Mouse (Mus musculus) kidney, embryonic 15.5 days (tissue): ENCODE results near the gene Eif5. TPM values are rescaled to one million over a fixed set of nuclear protein-coding genes. Genes with fewer than 3 reads are reported as not detected.

Source experiments
- ATAC-seq: fragments of 200-750 bp; cut with Nextera tagmentation; replicated peaks from 2 replicates; pipeline ENCODE4 v1.8.0; 2017; ENCODE audit warnings: moderate TSS enrichment; ENCODE audit not compliant: low FRiP score
- H3K27ac ChIP-seq: fragments of 300-500 bp; sonication (generic); 2 replicates; pipeline ENCODE4 v1.5.1; 2015; ENCODE audit warnings: mild to moderate bottlenecking, inconsistent platforms
- H3K27me3 ChIP-seq: fragments of 300-500 bp; sonication (generic); 2 replicates; pipeline ENCODE4 v1.6.1; 2015; ENCODE audit warnings: inconsistent platforms
- H3K36me3 ChIP-seq: fragments of 300-500 bp; sonication (generic); 2 replicates; pipeline ENCODE4 v1.6.1; 2015; ENCODE audit warnings: inconsistent platforms
- H3K4me1 ChIP-seq: fragments of 300-500 bp; sonication (generic); 2 replicates; pipeline ENCODE4 v1.6.1; 2015; ENCODE audit warnings: inconsistent platforms
- H3K4me2 ChIP-seq: fragments of 300-500 bp; sonication (generic); 2 replicates; pipeline ENCODE4 v1.6.1; 2015; ENCODE audit warnings: moderate library complexity, mild to moderate bottlenecking, inconsistent platforms
- H3K4me3 ChIP-seq: fragments of 300-500 bp; sonication (generic); replicated peaks from 2 replicates; pipeline ENCODE4 v1.5.1; 2015; ENCODE audit warnings: mild to moderate bottlenecking, inconsistent platforms
- H3K9ac ChIP-seq: fragments of 300-500 bp; sonication (generic); 2 replicates; pipeline ENCODE4 v1.6.1; 2015; ENCODE audit warnings: mild to moderate bottlenecking, inconsistent platforms
- H3K9me3 ChIP-seq: fragments of 300-500 bp; sonication (generic); replicated peaks from 2 replicates; pipeline ENCODE4 v1.6.1; 2016; ENCODE audit warnings: inconsistent platforms
- WGBS: fragments of 180-500 bp; shearing (Covaris S2); methylation state at CpG from one replicate; pipeline ENCODE4 v1.1.7; 2015; ENCODE audit warnings: mixed read lengths; 5-methylcytosine and 5-hydroxymethylcytosine counted together
- polyA plus RNA-seq: library from polyadenylated mRNA; unstranded; fragments of >200 nt; fragmentation: Nextera tagmentation; extraction: Ambion mirVana; gene quantifications from 2 replicates; pipeline ENCODE4 v1.2.1, GENCODE M21; 2015

Eif5 gene
- polyA plus RNA-seq, 1 experiment from 2014 or later: 577 TPM

DNA sequence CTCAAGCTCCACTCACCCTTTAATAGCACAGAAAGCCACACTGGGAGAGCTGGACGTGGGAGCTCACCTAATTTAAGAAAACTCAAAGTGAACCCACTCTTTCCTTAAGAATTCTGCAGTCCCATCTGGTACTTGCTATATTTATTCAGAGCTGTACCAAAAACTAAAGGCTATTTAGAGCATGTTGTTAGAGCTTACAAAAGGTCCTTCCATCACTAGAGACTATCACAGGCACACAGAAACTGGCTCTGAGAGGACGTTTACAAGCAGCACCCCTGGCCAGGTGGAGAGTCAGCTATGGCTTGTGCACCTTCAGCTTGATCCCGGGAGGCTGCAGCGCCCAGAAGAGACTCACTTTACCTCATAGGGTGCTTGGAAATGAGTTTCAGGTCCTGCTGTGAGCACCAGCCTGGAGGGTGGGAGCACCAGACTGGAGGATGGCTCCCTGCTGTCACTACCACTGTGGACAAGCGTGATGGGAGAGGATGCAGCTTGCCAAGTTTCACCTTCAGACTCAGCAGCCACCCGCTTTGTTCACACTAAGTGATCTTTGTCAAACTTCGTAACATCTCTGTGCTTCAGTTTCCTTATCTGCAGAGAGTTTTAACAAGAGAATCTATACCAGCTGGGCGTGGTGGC is 10.1 kb upstream of the Eif5 start:
- ATAC-seq: no peak
- Histone ChIP-seq H3K9me3 (no peaks in the 10 kb centered on the region), H3K4me1 (peaks cover 2% of the 10 kb centered on the region), H3K27me3 (peaks cover 10% of the 10 kb centered on the region; the same call in 1 of the 2 replicates), H3K27ac (no peak overlapping the region), H3K36me3 (no peaks in the 10 kb centered on the region), H3K9ac (no peak overlapping the region), H3K4me2 (no peak overlapping the region), H3K4me3 (no peak overlapping the region)
- WGBS: 65% methylated on average over 8 of the region's 8 CpGs

DNA sequence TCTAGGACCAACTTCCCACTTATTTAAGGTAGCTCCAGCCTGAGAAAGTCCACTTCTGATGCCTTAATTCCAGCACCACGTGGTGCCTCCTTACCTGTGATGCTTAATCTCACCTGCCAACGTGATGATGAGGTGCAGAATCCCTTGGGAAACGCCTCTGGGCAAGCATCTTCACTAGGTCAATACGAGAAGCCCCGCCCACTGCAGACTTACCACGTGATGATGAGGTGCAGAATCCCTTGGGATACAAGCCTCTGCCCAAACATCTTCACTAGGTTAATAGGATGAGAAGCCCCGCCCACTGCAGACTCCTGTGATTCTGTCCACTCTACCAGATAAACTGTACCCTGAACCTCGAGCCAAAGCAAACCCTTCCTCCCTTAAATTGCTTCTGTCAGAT is 8.6 kb upstream of the Eif5 start:
- peaks cover 10% of the 10 kb centered on the region; the same call in 1 of the 2 replicates for H3K27me3 ChIP-seq
- no peak overlapping the region for H3K27ac ChIP-seq
- no peak overlapping the region for H3K4me3 ChIP-seq
- H3K36me3 ChIP-seq: no peaks in the 10 kb centered on the region
- H3K9ac ChIP-seq: no peak overlapping the region
- 18% methylated on average over 8 of the region's 8 CpGs for WGBS
- ATAC-seq: no peak
- no peaks in the 10 kb centered on the region for H3K9me3 ChIP-seq
- H3K4me1 ChIP-seq: peaks cover 10% of the 10 kb centered on the region
- H3K4me2 ChIP-seq: no peak overlapping the region

DNA sequence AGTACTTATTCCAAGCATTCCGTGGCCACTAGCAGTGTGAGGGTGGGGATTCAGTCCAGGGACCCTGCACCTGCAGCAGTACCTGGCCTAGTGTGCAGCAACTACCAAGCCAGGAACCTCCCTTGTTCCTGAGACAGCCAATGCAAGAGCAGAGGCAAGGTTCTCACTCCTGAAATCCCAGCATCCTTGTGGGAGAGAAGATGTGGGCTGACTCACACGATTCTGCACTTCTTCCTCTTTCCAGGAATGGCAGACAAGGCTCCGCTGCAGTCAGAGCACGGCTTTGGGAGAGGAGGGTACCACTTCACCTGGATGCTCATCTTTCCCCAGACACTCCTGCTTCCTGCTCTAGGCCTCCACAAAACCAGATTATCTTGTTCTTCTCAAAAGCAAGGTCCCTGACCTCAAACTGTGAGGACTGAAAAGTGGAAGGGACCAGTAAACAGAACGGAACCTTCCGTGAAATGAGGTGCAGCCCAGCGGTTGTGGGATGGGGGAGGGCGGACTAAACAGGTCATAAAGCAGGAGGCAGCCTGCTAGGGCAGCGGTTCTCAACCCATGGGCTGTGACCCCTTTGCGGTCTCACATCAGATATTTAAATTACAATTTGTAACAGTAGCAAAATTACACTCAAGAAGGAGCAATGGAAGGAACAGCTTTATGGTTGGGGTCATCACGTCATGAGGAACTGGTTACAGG is 4.6 kb upstream of the Eif5 start:
- H3K9ac ChIP-seq: no peak overlapping the region
- ATAC-seq: no peak
- no peaks in the 10 kb centered on the region for H3K36me3 ChIP-seq
- no peak overlapping the region for H3K4me3 ChIP-seq
- H3K27ac ChIP-seq: 0 out of 2 replicates have a peak overlapping the region, but pooled peaks have one; percentile 37
- no peak overlapping the region for H3K4me2 ChIP-seq
- WGBS: 39% methylated on average over 11 of the region's 11 CpGs
- peaks cover 24% of the 10 kb centered on the region for H3K4me1 ChIP-seq
- H3K27me3 ChIP-seq: 0 out of 2 replicates have a peak, but pooled peaks cover 4% of the 10 kb centered on the region
- H3K9me3 ChIP-seq: no peaks in the 10 kb centered on the region

DNA sequence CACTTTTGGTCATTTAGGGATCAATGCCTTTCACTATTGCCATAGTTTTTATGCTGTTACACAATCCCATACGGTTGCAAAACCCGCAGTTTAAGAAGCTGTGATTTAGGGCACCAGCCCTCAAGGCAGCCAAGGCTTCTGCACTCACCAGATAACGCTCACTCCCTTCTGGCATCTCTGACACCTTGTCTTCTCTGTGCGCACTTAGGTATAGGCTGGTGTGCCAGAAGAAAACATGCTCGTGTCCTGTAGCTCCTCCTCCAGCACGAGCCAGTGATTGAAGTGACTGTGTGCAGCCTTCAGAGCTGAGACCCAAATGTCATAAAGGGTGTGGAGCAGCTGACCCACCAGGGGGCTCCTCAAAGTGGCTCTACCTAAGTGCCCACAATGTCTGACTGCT is 2.5 kb upstream of the Eif5 start:
- peaks cover 36% of the 10 kb centered on the region for H3K4me1 ChIP-seq
- H3K27me3 ChIP-seq: 0 out of 2 replicates have a peak, but pooled peaks cover 4% of the 10 kb centered on the region
- no peak overlapping the region for H3K4me2 ChIP-seq
- no peak for ATAC-seq
- H3K9ac ChIP-seq: no peak overlapping the region
- whole genome bisulfite sequencing: 44% methylated on average over 6 of the region's 6 CpGs
- H3K9me3 ChIP-seq: no peaks in the 10 kb centered on the region
- no peak overlapping the region for H3K4me3 ChIP-seq
- no peak overlapping the region for H3K27ac ChIP-seq
- H3K36me3 ChIP-seq: peaks cover 11% of the 10 kb centered on the region

DNA sequence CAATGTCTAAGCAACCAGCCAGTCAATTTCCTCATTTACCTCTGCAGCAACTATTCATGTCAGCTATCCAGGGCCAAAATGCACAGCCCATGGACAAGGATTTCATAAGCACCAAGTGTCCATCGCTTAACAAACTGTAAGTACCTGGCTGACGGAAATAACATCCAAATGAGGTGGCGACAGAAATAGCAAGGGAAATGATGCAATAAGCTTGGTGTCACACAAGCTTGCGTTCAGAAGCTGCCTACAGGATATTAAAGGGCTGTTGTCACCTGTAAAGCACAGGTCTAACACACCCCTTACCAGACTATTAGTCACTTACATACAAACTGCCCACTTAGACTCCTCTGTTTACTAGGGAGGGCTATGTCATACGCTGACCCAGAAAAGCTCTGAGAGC is 2.1 kb upstream of the Eif5 start:
- WGBS: 77% methylated on average over 5 of the region's 5 CpGs
- peaks cover 16% of the 10 kb centered on the region for H3K36me3 ChIP-seq
- H3K27me3 ChIP-seq: 0 out of 2 replicates have a peak, but pooled peaks cover 4% of the 10 kb centered on the region
- H3K4me3 ChIP-seq: no peak overlapping the region
- H3K4me2 ChIP-seq: no peak overlapping the region
- H3K27ac ChIP-seq: no peak overlapping the region
- H3K9me3 ChIP-seq: no peaks in the 10 kb centered on the region
- ATAC-seq: no peak
- H3K9ac ChIP-seq: no peak overlapping the region
- H3K4me1 ChIP-seq: peaks cover 39% of the 10 kb centered on the region

DNA sequence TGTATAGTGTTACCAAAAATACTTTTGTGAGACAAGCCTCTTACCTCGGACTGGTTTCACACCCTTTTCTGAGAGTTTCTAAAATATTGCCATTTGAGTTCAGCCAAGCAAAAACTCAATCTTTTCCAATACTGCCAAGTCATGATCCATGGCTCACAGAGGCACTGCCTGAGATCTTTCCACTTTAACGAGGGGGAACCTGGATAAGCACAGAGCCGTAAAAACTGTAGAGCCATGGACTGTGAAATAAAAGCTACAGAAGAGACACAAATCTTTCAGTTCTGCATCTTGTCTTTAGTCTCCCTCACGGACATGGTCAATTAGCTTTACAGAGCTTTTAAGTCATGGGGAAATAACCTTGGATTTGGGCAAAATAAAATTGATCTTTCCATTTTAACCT is 1.1 kb upstream of the Eif5 start:
- H3K4me3 ChIP-seq: peak overlapping the region; percentile 51
- H3K36me3 ChIP-seq: peaks cover 25% of the 10 kb centered on the region
- H3K4me1 ChIP-seq: peaks cover 45% of the 10 kb centered on the region
- H3K9ac ChIP-seq: peak overlapping the region; percentile 96
- no peak for ATAC-seq
- H3K27me3 ChIP-seq: no peaks in the 10 kb centered on the region
- WGBS: 17% methylated on average over 4 of the region's 4 CpGs
- H3K9me3 ChIP-seq: no peaks in the 10 kb centered on the region
- H3K4me2 ChIP-seq: peak overlapping the region; percentile 70
- peak overlapping the region; percentile 91 for H3K27ac ChIP-seq

DNA sequence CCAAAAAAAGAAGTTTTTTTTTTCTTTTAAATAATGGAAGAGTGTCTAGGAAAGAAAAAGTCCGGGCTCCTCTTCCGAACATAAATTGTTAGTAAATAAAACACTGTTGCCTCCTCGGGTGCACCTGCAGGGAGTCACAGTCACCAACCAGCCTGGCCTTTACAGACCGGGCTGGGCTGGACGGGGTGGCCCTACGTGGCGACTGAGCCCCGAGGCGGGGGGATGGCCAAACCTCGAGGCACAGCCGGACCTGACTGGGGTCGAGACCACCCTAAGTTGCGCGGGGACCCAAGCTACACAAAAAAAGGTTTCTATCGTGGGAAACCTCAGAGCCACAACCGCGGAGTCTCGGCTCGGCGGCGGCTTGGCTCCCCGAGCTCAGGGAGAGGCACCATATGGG is 475 bp upstream of the Eif5 start:
- H3K27me3 ChIP-seq: no peaks in the 10 kb centered on the region
- H3K36me3 ChIP-seq: peaks cover 31% of the 10 kb centered on the region
- peak overlapping the region; percentile 91 for H3K27ac ChIP-seq
- H3K9me3 ChIP-seq: no peaks in the 10 kb centered on the region
- WGBS: under 1% methylated on average over 22 of the region's 22 CpGs
- H3K4me1 ChIP-seq: peaks cover 45% of the 10 kb centered on the region
- H3K9ac ChIP-seq: peak overlapping the region; percentile 96
- peak overlapping the region; percentile 51 for H3K4me3 ChIP-seq
- peak; percentile 38 for ATAC-seq
- H3K4me2 ChIP-seq: peak overlapping the region; percentile 70

DNA sequence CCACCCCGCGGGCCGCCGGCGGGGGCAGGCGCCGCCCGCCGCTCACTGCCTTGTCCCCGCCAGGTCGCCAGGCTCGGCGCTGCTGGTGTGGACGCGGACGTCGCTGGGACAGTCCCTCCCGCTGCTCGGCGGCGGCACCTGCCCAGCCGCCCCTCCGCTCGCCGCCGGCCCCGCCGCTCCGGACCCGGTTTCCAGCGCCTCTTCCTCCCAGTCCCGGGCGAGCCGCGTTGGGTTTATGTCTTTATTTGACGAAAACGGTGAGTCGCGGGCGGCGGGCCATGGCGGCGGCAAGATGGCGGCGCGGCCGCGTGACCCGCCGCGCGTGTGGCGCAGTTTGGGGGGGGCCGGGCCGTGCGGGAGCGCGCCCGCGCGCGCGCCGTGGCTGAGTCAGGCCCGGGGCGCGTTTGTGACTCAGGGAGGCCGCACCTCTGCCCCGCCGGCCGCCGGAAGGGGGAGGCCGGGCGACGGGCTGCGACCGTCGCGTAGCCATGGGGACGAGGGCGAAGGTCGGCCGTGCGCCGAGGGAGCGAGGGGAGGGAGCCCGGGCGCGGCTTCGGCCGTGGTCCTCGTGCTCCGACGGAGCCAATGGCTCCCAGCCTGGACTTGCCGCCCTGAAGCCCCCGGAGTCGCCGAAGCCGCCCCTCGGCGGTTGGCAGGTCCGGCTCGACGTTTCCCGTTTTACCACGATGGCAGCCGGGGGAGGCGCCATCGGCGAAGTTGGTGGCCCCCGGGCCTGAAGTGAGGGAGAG is 650 bp downstream of the Eif5 start:
- H3K9ac ChIP-seq: peak overlapping the region; percentile 98
- peak overlapping the region; percentile 98 for H3K27ac ChIP-seq
- peaks cover 35% of the 10 kb centered on the region for H3K4me1 ChIP-seq
- peak; percentile 68 for ATAC-seq
- peak overlapping the region; percentile 51 for H3K4me3 ChIP-seq
- H3K27me3 ChIP-seq: no peaks in the 10 kb centered on the region
- no peaks in the 10 kb centered on the region for H3K9me3 ChIP-seq
- WGBS: under 1% methylated on average over 109 of the region's 111 CpGs
- peak overlapping the region; percentile 60 for H3K4me2 ChIP-seq
- H3K36me3 ChIP-seq: peaks cover 43% of the 10 kb centered on the region

DNA sequence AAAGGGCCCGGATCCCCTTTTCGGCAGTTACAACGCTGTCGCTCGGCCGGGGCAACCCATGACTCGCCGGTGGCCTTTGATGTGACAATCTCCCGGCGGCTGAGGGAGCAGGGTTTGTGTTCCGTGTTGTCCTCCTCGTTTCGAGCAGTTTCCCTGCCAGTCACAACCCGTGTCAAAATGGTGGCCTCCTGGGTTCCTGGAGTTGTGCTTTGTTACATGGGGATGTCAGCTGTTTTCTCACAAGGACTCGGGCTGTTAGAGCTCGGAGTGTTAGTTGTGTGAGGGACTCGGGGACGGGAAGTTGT is 1.2 kb downstream of the Eif5 start:
- ATAC-seq: no peak

DNA sequence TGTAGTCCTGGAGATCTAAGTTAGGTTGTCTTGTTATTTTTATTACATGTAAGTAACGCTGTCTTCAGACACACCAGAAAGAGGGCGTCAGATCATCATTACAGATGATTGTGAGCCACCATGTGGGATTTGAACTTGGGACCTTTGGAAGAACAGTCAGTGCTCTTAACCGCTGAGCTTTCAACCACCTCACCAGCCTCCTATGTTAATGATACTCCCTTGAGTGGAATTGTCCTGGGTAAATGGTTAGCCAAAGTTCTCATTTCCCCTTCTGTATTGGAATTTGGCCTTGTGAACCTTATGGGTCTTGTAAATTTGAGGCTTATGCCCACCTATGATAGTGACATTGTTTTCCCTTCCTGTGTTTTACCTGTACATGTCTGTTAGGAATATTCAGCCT is 9.3 kb downstream of the Eif5 start:
- no peak overlapping the region for H3K9ac ChIP-seq
- H3K4me3 ChIP-seq: no peak overlapping the region
- ATAC-seq: no peak
- H3K4me2 ChIP-seq: no peak overlapping the region
- no peaks in the 10 kb centered on the region for H3K9me3 ChIP-seq
- peaks cover 61% of the 10 kb centered on the region for H3K36me3 ChIP-seq
- 89% methylated on average over 3 of the region's 3 CpGs for WGBS
- H3K27ac ChIP-seq: no peak overlapping the region
- no peaks in the 10 kb centered on the region for H3K4me1 ChIP-seq
- no peaks in the 10 kb centered on the region for H3K27me3 ChIP-seq

More for the DNA sequence above, 1.2 kb downstream of the Eif5 start:
- Histone ChIP-seq H3K36me3 (peaks cover 48% of the 10 kb centered on the region), H3K27me3 (no peaks in the 10 kb centered on the region), H3K4me2 (peak overlapping the region; percentile 60), H3K27ac (peak overlapping the region; percentile 98), H3K4me1 (peaks cover 34% of the 10 kb centered on the region), H3K9ac (peak overlapping the region; percentile 98), H3K4me3 (peak overlapping the region; percentile 51), H3K9me3 (no peaks in the 10 kb centered on the region)
- WGBS: 1% methylated on average over 18 of the region's 18 CpGs

DNA sequence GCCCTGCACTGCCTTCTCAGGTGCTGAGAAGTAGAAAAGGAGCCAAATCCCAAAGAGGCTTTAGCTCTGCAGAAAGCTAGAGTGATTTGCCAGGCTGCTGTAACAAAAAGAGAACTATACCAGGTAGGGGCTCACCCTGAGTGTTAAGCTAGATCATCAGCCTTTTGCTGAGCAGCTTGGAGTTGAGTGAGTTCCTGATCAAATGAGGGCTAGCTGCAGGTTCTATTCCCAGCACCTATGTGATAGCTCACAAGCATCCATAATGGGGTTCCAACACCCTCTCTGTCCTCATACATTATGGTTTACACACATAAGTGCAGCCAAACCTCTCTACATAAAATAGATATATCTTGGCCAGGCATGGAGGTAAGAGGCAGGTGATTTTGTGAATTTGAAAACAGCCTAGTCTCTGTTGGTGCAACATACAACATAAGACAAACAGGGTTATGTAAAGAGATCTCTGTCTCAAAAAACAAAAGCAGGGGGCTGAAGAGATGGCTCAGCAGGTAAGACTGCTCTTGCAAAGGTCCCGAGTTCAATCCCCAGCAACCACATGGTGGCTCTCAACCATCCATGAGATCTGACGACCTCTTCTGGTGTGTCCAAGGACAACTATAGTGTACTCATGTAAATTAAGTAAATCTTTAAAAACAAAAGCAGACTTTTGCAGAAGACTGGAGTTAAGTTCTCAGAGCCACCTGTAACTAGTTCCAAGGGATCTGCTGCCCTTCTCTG is 10.9 kb downstream of the Eif5 start:
- Histone ChIP-seq H3K27me3 (no peaks in the 10 kb centered on the region), H3K27ac (no peak overlapping the region)
- WGBS: 59% methylated on average over 2 of the region's 2 CpGs

More for the DNA sequence above, 10.9 kb downstream of the Eif5 start:
- no peak overlapping the region for H3K4me2 ChIP-seq
- no peak; the same call in 1 of the 2 replicates for ATAC-seq
- H3K9ac ChIP-seq: no peak overlapping the region
- no peak overlapping the region for H3K4me3 ChIP-seq
- H3K4me1 ChIP-seq: no peaks in the 10 kb centered on the region
- no peaks in the 10 kb centered on the region for H3K9me3 ChIP-seq
- H3K36me3 ChIP-seq: peaks cover 45% of the 10 kb centered on the region
